Mouse (Mus musculus) ES-Bruce4 (cell line): ENCODE measurements around the gene Pde4d. TPM values are rescaled to one million over a fixed set of nuclear protein-coding genes. Genes with fewer than 3 reads are reported as not detected.

Source experiments
- H3K27ac ChIP-seq: 2 replicates; pipeline ENCODE4 v1.5.1; 2012; ENCODE audit warnings: low read length, inconsistent platforms; ENCODE audit not compliant: insufficient read depth
- H3K27me3 ChIP-seq: 2 replicates; pipeline ENCODE4 v1.6.1; 2012; ENCODE audit warnings: mild to moderate bottlenecking, low read length, inconsistent platforms; ENCODE audit not compliant: control insufficient read depth, poor library complexity, insufficient read depth, severe bottlenecking
- H3K36me3 ChIP-seq: 2 replicates; pipeline ENCODE4 v1.6.1; 2012; ENCODE audit warnings: inconsistent platforms, mild to moderate bottlenecking, low read length, moderate library complexity; ENCODE audit not compliant: control insufficient read depth, poor library complexity, insufficient read depth, severe bottlenecking
- H3K4me1 ChIP-seq: one replicate; pipeline ENCODE4 v1.8.1; 2011; ENCODE audit warnings: low read length; ENCODE audit not compliant: control insufficient read depth, insufficient read depth
- H3K4me3 ChIP-seq: 2 replicates; pipeline ENCODE4 v1.5.1; 2011; ENCODE audit warnings: low read depth, mild to moderate bottlenecking, low read length
- H3K9ac ChIP-seq: 2 replicates; pipeline ENCODE4 v1.6.1; 2012; ENCODE audit warnings: low read depth, mild to moderate bottlenecking, inconsistent platforms; ENCODE audit not compliant: poor library complexity, severe bottlenecking
- H3K9me3 ChIP-seq: replicated peaks from 2 replicates; pipeline ENCODE4 v1.6.1; 2012; ENCODE audit warnings: mild to moderate bottlenecking, low read length, inconsistent platforms; ENCODE audit not compliant: control insufficient read depth, poor library complexity, insufficient read depth, severe bottlenecking
- CTCF ChIP-seq: IDR thresholded peaks from one replicate; pipeline ENCODE4 v1.8.1; 2011; ENCODE audit warnings: low read depth, low read length
- EP300 ChIP-seq: IDR thresholded peaks from 2 replicates; pipeline ENCODE4 v1.6.1; 2011; ENCODE audit warnings: low read depth, low read length; ENCODE audit not compliant: insufficient read depth
- POLR2A ChIP-seq: IDR thresholded peaks from one replicate; pipeline ENCODE4 v1.8.1; 2011; ENCODE audit warnings: low read length; ENCODE audit not compliant: insufficient read depth
- polyA plus RNA-seq: library from polyadenylated mRNA; stranded (reverse); fragments of >200 nt; gene quantifications from 2 replicates; pipeline ENCODE4 v1.2.4, GENCODE M21; 2011; ENCODE audit warnings: low read depth; ENCODE audit not compliant: missing spikeins, insufficient read depth, insufficient read length

Pde4d gene
- polyA plus RNA-seq, 1 experiment, result 5.0 TPM

DNA sequence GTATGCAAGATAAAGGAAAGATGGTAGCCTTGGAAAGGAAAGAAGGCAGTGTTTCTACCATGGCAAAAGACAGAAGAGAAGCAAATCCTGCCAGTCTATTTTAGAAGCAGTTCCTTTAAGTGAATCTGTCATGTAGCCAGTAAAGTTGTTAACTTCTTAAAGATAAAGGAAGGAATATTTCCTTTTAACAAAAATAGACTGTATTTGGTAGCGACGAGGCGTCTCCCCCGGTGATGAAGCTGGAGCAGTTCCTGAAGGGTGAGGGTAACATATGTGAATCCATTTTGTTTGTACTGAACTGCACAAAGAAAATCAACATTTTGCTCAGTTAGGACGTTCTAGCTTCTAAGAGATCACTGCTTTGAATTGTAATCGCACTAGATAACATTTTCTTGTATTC, 75.2 kb downstream of the Pde4d start:
- no peak overlapping the region for H3K9ac ChIP-seq
- H3K9me3 ChIP-seq, result no peaks in the 10 kb centered on the region
- TF ChIP-seq EP300 (no peak), CTCF (no peak), POLR2A (no peak)
- no peaks in the 10 kb centered on the region for H3K4me1 ChIP-seq
- no peaks in the 10 kb centered on the region for H3K36me3 ChIP-seq
- H3K27ac ChIP-seq, result no peak overlapping the region
- H3K27me3 ChIP-seq, result no peaks in the 10 kb centered on the region
- no peak overlapping the region for H3K4me3 ChIP-seq

DNA sequence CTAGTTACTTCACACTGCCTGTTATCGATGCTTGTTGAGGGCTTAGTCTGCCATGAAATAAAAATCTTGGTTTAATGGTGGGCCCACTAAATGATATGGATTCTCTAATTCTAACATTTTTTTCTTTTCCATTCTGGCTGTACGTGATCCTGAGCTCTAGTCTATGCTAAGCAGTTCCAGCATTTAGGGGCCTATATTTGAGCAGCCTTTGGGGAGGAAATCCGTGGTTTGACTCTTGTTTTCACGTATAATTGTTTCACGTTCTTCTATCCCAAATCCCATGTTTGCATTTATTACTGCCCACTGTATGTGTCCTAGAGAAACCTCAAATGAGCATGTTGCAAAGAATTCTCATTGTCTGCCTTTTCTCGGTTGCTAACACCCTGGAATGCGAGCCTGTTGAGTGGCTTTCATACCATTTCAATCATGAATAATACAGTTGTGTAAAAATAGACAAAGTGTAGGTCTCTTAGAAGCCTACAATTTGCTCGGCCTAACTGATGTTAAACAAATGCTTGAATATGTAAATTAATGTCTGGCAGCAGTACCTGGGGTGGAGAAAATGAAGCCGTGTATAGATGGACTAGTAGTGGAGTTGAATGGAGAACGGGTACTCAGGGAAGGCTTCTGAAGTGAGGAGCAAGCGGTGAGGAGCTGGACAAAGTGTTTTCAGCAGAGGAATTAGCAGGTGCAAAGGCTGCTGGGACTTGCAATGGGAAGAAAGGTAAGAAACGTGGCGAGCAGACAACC, 76.7 kb downstream of the Pde4d start:
- Histone ChIP-seq H3K27me3 (no peaks in the 10 kb centered on the region), H3K4me3 (no peak overlapping the region), H3K27ac (no peak overlapping the region), H3K9ac (no peak overlapping the region), H3K9me3 (no peaks in the 10 kb centered on the region), H3K36me3 (no peaks in the 10 kb centered on the region), H3K4me1 (no peaks in the 10 kb centered on the region)
- no peak for TF ChIP-seq POLR2A
- no peak for TF ChIP-seq CTCF
- no peak for TF ChIP-seq EP300

DNA sequence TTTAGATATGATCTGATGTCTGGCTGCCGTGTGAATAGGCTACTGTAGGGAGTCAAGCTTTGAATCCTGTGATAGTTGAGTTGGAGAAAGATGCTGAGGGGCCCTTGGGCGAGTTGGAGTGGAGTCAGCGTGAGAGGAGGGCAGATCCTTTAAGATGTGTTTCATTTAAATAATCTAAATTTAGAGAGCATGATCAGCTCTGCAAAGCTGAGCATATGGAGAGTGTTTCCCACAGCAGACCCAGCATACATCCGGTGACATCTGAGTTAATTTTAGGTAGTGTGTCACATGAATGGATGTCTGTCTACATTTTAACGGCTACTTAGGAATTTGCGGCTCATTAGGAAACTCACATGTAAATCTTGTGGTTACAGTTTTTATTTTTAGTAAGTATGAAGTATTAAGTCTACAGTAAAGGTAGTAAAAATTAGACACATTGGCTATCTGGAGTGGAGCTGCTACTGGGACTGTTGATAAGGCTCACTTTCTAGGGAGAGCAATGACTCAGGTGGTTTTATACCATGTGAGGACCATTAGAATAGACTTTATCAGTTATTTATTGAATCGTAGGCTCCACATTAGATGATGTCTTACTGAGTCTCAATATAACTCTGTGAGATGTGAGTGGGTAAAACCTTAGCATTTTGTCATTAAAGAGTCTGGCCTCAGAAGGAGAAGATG, 77.5 kb downstream of the Pde4d start:
- no peaks in the 10 kb centered on the region for H3K27me3 ChIP-seq
- H3K9me3 ChIP-seq, result no peaks in the 10 kb centered on the region
- H3K36me3 ChIP-seq, result no peaks in the 10 kb centered on the region
- no peak overlapping the region for H3K4me3 ChIP-seq
- H3K9ac ChIP-seq, result no peak overlapping the region
- no peak overlapping the region for H3K27ac ChIP-seq
- TF ChIP-seq POLR2A (no peak), EP300 (no peak), CTCF (no peak)
- no peaks in the 10 kb centered on the region for H3K4me1 ChIP-seq

DNA sequence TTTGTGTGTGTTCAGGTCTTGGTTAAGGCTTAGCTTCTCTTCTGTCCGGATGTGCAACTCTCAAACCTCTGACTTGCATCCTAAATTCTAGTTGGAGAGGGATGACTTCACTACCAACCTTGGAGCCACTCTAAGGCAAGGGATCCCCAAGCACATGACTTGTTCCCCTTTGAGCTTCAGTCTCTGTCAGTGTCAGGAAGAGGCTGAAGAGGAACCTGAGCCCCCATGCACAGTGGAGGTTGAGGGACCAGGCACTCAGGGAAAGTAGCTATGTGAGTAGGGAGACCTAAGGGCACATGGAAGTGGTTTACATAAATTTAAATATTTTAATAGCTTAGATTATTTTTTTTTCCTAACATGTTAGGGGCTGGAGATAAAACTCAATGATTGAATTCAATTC, 78.6 kb downstream of the Pde4d start:
- Histone ChIP-seq H3K36me3 (no peaks in the 10 kb centered on the region), H3K4me1 (no peaks in the 10 kb centered on the region), H3K27ac (no peak overlapping the region), H3K4me3 (no peak overlapping the region), H3K9me3 (no peaks in the 10 kb centered on the region), H3K27me3 (no peaks in the 10 kb centered on the region), H3K9ac (no peak overlapping the region)
- TF ChIP-seq EP300 (no peak), CTCF (no peak), POLR2A (no peak)

DNA sequence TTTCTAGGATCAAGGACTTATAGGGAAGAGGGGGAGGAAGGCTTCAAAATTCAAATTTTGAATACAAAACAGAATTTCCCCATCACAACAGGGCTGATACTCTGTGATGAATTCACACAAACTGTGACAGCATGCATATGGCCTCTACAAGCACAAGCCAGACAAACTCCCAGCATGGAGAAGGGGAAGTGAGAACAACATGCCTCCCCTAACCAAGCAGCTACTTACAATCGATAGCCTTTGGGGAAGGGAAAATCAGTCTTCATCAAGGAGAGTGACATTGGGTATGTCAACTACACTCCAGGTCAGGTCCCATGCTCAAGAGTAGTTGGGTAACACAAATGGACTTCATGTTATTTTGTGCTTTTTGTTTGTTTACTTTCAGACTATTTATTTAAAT, 83.1 kb downstream of the Pde4d start:
- Histone ChIP-seq H3K4me3 (no peak overlapping the region), H3K27ac (no peak overlapping the region), H3K9me3 (no peaks in the 10 kb centered on the region), H3K4me1 (no peaks in the 10 kb centered on the region), H3K9ac (no peak overlapping the region), H3K36me3 (no peaks in the 10 kb centered on the region), H3K27me3 (no peaks in the 10 kb centered on the region)
- TF ChIP-seq POLR2A, result no peak

DNA sequence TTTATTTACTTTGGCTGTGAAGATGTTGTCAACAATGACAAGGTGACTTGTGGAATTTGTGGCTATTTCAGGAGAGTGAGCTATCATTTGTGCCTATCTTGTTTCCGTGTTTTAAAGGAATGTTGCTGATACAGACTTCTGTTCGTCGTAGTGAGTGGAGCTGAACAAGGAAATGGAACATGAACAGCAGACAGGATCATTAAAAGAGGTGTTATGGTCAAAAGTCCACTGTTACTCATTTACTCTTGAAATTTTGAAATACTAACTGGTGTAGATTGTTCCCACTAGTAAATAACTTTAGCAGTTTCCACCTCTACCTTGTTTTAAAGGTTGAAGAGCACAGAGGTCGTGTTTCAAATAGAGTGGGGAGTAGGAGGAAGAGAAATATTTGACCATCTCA, 86.7 kb downstream of the Pde4d start:
- H3K4me1 ChIP-seq, result no peaks in the 10 kb centered on the region
- H3K9ac ChIP-seq, result no peak overlapping the region
- no peaks in the 10 kb centered on the region for H3K36me3 ChIP-seq
- H3K9me3 ChIP-seq, result no peaks in the 10 kb centered on the region
- no peak overlapping the region for H3K4me3 ChIP-seq
- no peak overlapping the region for H3K27ac ChIP-seq
- no peak for TF ChIP-seq EP300
- no peak for TF ChIP-seq CTCF
- TF ChIP-seq POLR2A, result no peak
- no peaks in the 10 kb centered on the region for H3K27me3 ChIP-seq
